Comparison of ENCODE assay signal across 8 mouse cellular contexts in the genomic region with DNA sequence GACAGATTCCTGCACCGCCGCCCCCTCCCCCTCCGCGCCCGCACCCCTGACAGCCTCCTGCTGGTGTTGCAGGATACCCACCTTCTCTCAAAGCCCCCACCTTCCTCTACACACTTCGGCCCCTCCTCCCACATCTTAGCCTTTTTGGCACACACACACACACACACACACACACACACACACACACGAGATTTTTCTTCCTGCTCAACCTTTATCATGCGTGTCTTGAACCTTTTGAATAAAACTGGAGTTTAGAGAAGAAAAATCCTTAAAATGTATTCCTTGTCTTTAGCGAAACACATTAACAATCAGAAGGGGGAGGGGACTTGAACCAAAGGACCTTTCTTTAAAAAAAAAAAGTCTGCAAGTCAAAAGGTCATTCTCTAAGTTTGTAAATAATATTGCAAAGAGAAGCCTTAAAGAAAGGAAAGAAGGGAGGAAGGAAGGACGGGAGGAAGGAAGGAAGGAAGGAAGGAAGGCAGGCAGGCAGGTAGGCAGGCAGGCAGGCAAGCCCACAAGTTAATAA.
DNase-seq lines count a peak whose midpoint lies in the region; ATAC-seq and TF ChIP-seq lines count a peak whose summit lies in the region.

No protein-coding gene starts in this region.

- no peak for TF ChIP-seq CTCF in layer of hippocampus, adult 2 months (conservative IDR thresholded peaks at IDR 0.05)

- H3K27ac ChIP-seq in layer of hippocampus, adult 2 months = peak overlapping the region; percentile 100
- peak overlapping the region; percentile 61; the same call in 1 of the 2 replicates for H3K27ac ChIP-seq in embryonic facial prominence, embryonic 11.5 days (replicated peaks; ENCODE audit: low read depth, low read length)
- peak overlapping the region; percentile 100 for H3K27ac ChIP-seq in hindbrain, embryonic 16.5 days (ENCODE audit: low read depth, low read length)

- H3K79me2 ChIP-seq in myocyte (ENCODE audit: control insufficient read depth, insufficient read depth) = no peaks in the 10 kb centered on the region

- TF ChIP-seq POLR2A in myocyte (IDR thresholded peaks at IDR 0.05; ENCODE audit: insufficient read length, low read depth) = no peak

- H3K27me3 ChIP-seq in embryonic facial prominence, embryonic 11.5 days (ENCODE audit: control insufficient read depth, insufficient read depth, low read length) = peaks cover 34% of the 10 kb centered on the region
- H3K27me3 ChIP-seq in hindbrain, embryonic 16.5 days (replicated peaks; ENCODE audit: control insufficient read depth, insufficient read depth, low read length) = no peaks in the 10 kb centered on the region
- no peaks in the 10 kb centered on the region for H3K27me3 ChIP-seq in myocyte (ENCODE audit: control insufficient read depth, insufficient read depth, insufficient read length)

- H3ac ChIP-seq in myocyte (ENCODE audit: control insufficient read depth, insufficient read length) = peak overlapping the region; percentile 68

- no peaks in the 10 kb centered on the region for H3K4me1 ChIP-seq in embryonic facial prominence, embryonic 11.5 days (ENCODE audit: control insufficient read depth, insufficient read depth, low read length)
- no peaks in the 10 kb centered on the region for H3K4me1 ChIP-seq in hindbrain, embryonic 16.5 days (ENCODE audit: control insufficient read depth, insufficient read depth, low read depth, low read length)

- DNase-seq in layer of hippocampus, adult 2 months (ENCODE audit: low spot score in 2 of 2) = no peak
- no peak for DNase-seq in layer of hippocampus, postnatal 10 days (ENCODE audit: low spot score in 2 of 2)
- no peak for DNase-seq in embryonic facial prominence, embryonic 11.5 days (ENCODE audit: low spot score)
- DNase-seq in layer of hippocampus, adult 9-11 months = no peak
- DNase-seq in left cerebral cortex, adult 11 months (ENCODE audit: low spot score) = no peak

- peak overlapping the region; percentile 88 for H3K4me3 ChIP-seq in layer of hippocampus, adult 2 months
- H3K4me3 ChIP-seq in embryonic facial prominence, embryonic 11.5 days (ENCODE audit: low read depth, low read length) = peak overlapping the region; percentile 73
- peak overlapping the region; percentile 74 for H3K4me3 ChIP-seq in hindbrain, embryonic 16.5 days (ENCODE audit: low read length)
- H3K4me3 ChIP-seq in myocyte = peak overlapping the region; percentile 26

- no peaks in the 10 kb centered on the region for H3K36me3 ChIP-seq in embryonic facial prominence, embryonic 11.5 days (replicated peaks; ENCODE audit: control insufficient read depth, insufficient read depth, low read depth, low read length)
- no peaks in the 10 kb centered on the region for H3K36me3 ChIP-seq in hindbrain, embryonic 16.5 days (ENCODE audit: control insufficient read depth, insufficient read depth, low read length)
- H3K36me3 ChIP-seq in myocyte (ENCODE audit: control insufficient read depth, insufficient read depth) = no peaks in the 10 kb centered on the region

- H3K9me3 ChIP-seq in embryonic facial prominence, embryonic 11.5 days (replicated peaks; ENCODE audit: control insufficient read depth, low read length) = no peaks in the 10 kb centered on the region
- H3K9me3 ChIP-seq in hindbrain, embryonic 16.5 days (ENCODE audit: control insufficient read depth, low read length) = no peaks in the 10 kb centered on the region

- peak overlapping the region; percentile 88 for H3K9ac ChIP-seq in embryonic facial prominence, embryonic 11.5 days (replicated peaks; ENCODE audit: low read length)
- peak overlapping the region; percentile 99 for H3K9ac ChIP-seq in hindbrain, embryonic 16.5 days (ENCODE audit: low read depth, low read length)

- no peak for ATAC-seq in embryonic facial prominence, embryonic 11.5 days (replicated peaks; ENCODE audit: insufficient number of reproducible peaks, low FRiP score, low TSS enrichment, low read depth)
- ATAC-seq in hindbrain, embryonic 16.5 days = no peak
- ATAC-seq in frontal cortex, adult (ENCODE audit: low TSS enrichment) = no peak

- 2% methylated on average over 9 of the region's 10 CpGs for whole genome bisulfite sequencing in embryonic facial prominence, embryonic 11.5 days
- under 1% methylated on average over 9 of the region's 10 CpGs for WGBS in hindbrain, embryonic 16.5 days

- peak overlapping the region; percentile 90 for H3K4me2 ChIP-seq in embryonic facial prominence, embryonic 11.5 days (ENCODE audit: low read depth, low read length)
- peak overlapping the region; percentile 75 for H3K4me2 ChIP-seq in hindbrain, embryonic 16.5 days (ENCODE audit: low read length)
- peak overlapping the region; percentile 77 for H3K4me2 ChIP-seq in myocyte (ENCODE audit: low read depth)

TF ChIP-seq in myocyte, 11 proteins besides CTCF, POLR2A, EP300 and RAD21:
- TF ChIP-seq E2F4 (IDR thresholded peaks at IDR 0.05; ENCODE audit: insufficient read depth) (no peak), POLR2AphosphoS2 (IDR thresholded peaks at IDR 0.05; ENCODE audit: insufficient read length, low read depth) (no peak), SRF (IDR thresholded peaks at IDR 0.05; ENCODE audit: control insufficient read depth, insufficient read length, low read depth) (no peak), TCF3 (IDR thresholded peaks at IDR 0.05; ENCODE audit: insufficient read length, low read depth) (no peak), MYOG (IDR thresholded peaks at IDR 0.05; ENCODE audit: control insufficient read depth in 1 of 3, insufficient read depth in 1 of 3, insufficient read length in 2 of 3, low read depth in 2 of 3) (no peak), TCF12 (IDR thresholded peaks at IDR 0.05; ENCODE audit: insufficient read depth, poor library complexity, severe bottlenecking) (no peak), MYOD1 (IDR thresholded peaks at IDR 0.05; ENCODE audit: control insufficient read depth in 1 of 3, insufficient read length in 2 of 3, low read depth in 2 of 3) (no peak), USF1 (IDR thresholded peaks at IDR 0.05; ENCODE audit: low read depth) (no peak), MAX (IDR thresholded peaks at IDR 0.05; ENCODE audit: low read depth) (no peak), CEBPB (IDR thresholded peaks at IDR 0.05; ENCODE audit: insufficient read depth, poor library complexity, severe bottlenecking) (no peak), REST (IDR thresholded peaks at IDR 0.05; ENCODE audit: insufficient read depth, insufficient read length) (no peak)

Comparison
In these comparisons a context has a peak if more than half of its experiments do, and no peak if none do; other contexts are left out.
1. H3K4me3 ChIP-seq: peak in every context shown above with its lines; median percentile 88 in layer of hippocampus, adult 2 months; 74 in hindbrain, embryonic 16.5 days; 73 in embryonic facial prominence, embryonic 11.5 days; 26 in myocyte.